Mouse (Mus musculus): ENCODE measurements around the gene Lrch4. TPM values are rescaled to one million over a fixed set of nuclear protein-coding genes. Genes with fewer than 3 reads are reported as not detected.
"Not testable (repeated sequence)": the region's sequence is repeated elsewhere in the genome, so short reads cannot be mapped to it uniquely, and the experiment has no call there.

The Lrch4 gene
- total and polyA plus RNA-seq, 3 experiments = 20.6 to 192 (median 98.9) TPM

GRCm38 (mm10) chr5:137610548-137611244, 18.2 kb upstream of the Lrch4 start:
- no peak for TF ChIP-seq CTCF (IDR thresholded peaks at IDR 0.05; ENCODE audit: low read depth, low read length)
- no peak for TF ChIP-seq POLR2AphosphoS5 (IDR thresholded peaks at IDR 0.05; ENCODE audit: insufficient replicate concordance, low read depth, low read length)
- TF ChIP-seq TAL1 (conservative IDR thresholded peaks at IDR 0.05; ENCODE audit: low read depth, low read length) = no peak
- TF ChIP-seq GATA1 (IDR thresholded peaks at IDR 0.05; ENCODE audit: borderline replicate concordance, low read length) = no peak
- TF ChIP-seq GATA2 (IDR thresholded peaks at IDR 0.05; ENCODE audit: borderline replicate concordance, low read depth, low read length) = no peak
- Histone ChIP-seq H3K4me3 (ENCODE audit: low read depth, low read length) (no peak overlapping the region), H3K4me1 (ENCODE audit: insufficient read depth, low read depth, low read length) (peaks cover 44% of the 10 kb centered on the region), H3K9me3 (replicated peaks) (no peaks in the 10 kb centered on the region), H3K27me3 (ENCODE audit: insufficient read depth, low read length) (peaks cover 39% of the 10 kb centered on the region), H3K36me3 (replicated peaks) (peaks cover 25% of the 10 kb centered on the region)
- DNase-seq (ENCODE audit: low spot score) (no peak), ATAC-seq (ENCODE audit: extremely low read depth, insufficient number of reproducible peaks, low FRiP score, poor library complexity, severe bottlenecking) (no peak)

- peaks cover 40% of the 10 kb centered on the region for H3K4me1 ChIP-seq (ENCODE audit: insufficient read depth, low read depth, low read length)
- DNase-seq (ENCODE audit: low spot score) (no peak), ATAC-seq (ENCODE audit: extremely low read depth, insufficient number of reproducible peaks, low FRiP score, poor library complexity, severe bottlenecking) (no peak)
- peaks cover 20% of the 10 kb centered on the region for H3K36me3 ChIP-seq (replicated peaks)
- TF ChIP-seq POLR2AphosphoS5 (IDR thresholded peaks at IDR 0.05; ENCODE audit: insufficient replicate concordance, low read depth, low read length) (no peak), CTCF (IDR thresholded peaks at IDR 0.05; ENCODE audit: low read depth, low read length) (no peak), GATA2 (IDR thresholded peaks at IDR 0.05; ENCODE audit: borderline replicate concordance, low read depth, low read length) (no peak), GATA1 (IDR thresholded peaks at IDR 0.05; ENCODE audit: borderline replicate concordance, low read length) (no peak)
- no peaks in the 10 kb centered on the region for H3K9me3 ChIP-seq (replicated peaks)
- H3K4me3 ChIP-seq (ENCODE audit: low read depth, low read length) = no peak overlapping the region
- H3K27me3 ChIP-seq (ENCODE audit: insufficient read depth, low read length) = peaks cover 41% of the 10 kb centered on the region
Observed at GRCm38 (mm10) chr5:137611245-137611602, 17.7 kb upstream of the Lrch4 start.

- ATAC-seq (ENCODE audit: extremely low read depth, insufficient number of reproducible peaks, low FRiP score, poor library complexity, severe bottlenecking) (no peak), DNase-seq (ENCODE audit: low spot score) (no peak)
- no peaks in the 10 kb centered on the region for H3K9me3 ChIP-seq (replicated peaks)
- no peak overlapping the region for H3K4me3 ChIP-seq (ENCODE audit: low read depth, low read length)
- peaks cover 52% of the 10 kb centered on the region for H3K27me3 ChIP-seq (ENCODE audit: insufficient read depth, low read length)
- H3K4me1 ChIP-seq (ENCODE audit: insufficient read depth, low read depth, low read length) = peaks cover 41% of the 10 kb centered on the region
- peaks cover 5% of the 10 kb centered on the region for H3K36me3 ChIP-seq (replicated peaks)
- no peak for TF ChIP-seq TAL1 (conservative IDR thresholded peaks at IDR 0.05; ENCODE audit: low read depth, low read length)
- no peak for TF ChIP-seq CTCF (IDR thresholded peaks at IDR 0.05; ENCODE audit: low read depth, low read length)
- no peak for TF ChIP-seq GATA2 (IDR thresholded peaks at IDR 0.05; ENCODE audit: borderline replicate concordance, low read depth, low read length)
- no peak for TF ChIP-seq POLR2AphosphoS5 (IDR thresholded peaks at IDR 0.05; ENCODE audit: insufficient replicate concordance, low read depth, low read length)
- TF ChIP-seq GATA1 (IDR thresholded peaks at IDR 0.05; ENCODE audit: borderline replicate concordance, low read length) = no peak
Observed at GRCm38 (mm10) chr5:137613076-137613475, 15.8 kb upstream of the Lrch4 start.

GRCm38 (mm10) chr5:137613550-137613949, 15.4 kb upstream of the Lrch4 start, which contains the start of gene Pcolce:
Gene Pcolce, minus strand, starts transcription at chr5:137613784.
- Histone ChIP-seq H3K9me3 (replicated peaks) (no peaks in the 10 kb centered on the region), H3K4me1 (ENCODE audit: insufficient read depth, low read depth, low read length) (peaks cover 46% of the 10 kb centered on the region), H3K4me3 (ENCODE audit: low read depth, low read length) (no peak within 1 kb of the TSS; the same call in 1 of the 2 replicates), H3K36me3 (replicated peaks) (peaks cover 5% of the 10 kb centered on the region), H3K27me3 (ENCODE audit: insufficient read depth, low read length) (peaks cover 57% of the 10 kb centered on the region)
- DNase-seq (ENCODE audit: low spot score) (no peak), ATAC-seq (ENCODE audit: extremely low read depth, insufficient number of reproducible peaks, low FRiP score, poor library complexity, severe bottlenecking) (no peak; the same call in 1 of the 2 replicates)
- no peak for TF ChIP-seq GATA1 (IDR thresholded peaks at IDR 0.05; ENCODE audit: borderline replicate concordance, low read length)
- TF ChIP-seq TAL1 (conservative IDR thresholded peaks at IDR 0.05; ENCODE audit: low read depth, low read length) = no peak
- no peak for TF ChIP-seq GATA2 (IDR thresholded peaks at IDR 0.05; ENCODE audit: borderline replicate concordance, low read depth, low read length)
- no peak for TF ChIP-seq CTCF (IDR thresholded peaks at IDR 0.05; ENCODE audit: low read depth, low read length)
- TF ChIP-seq POLR2AphosphoS5 (IDR thresholded peaks at IDR 0.05; ENCODE audit: insufficient replicate concordance, low read depth, low read length) = no peak

- Histone ChIP-seq H3K27me3 (ENCODE audit: insufficient read depth, low read length) (peaks cover 64% of the 10 kb centered on the region), H3K4me1 (ENCODE audit: insufficient read depth, low read depth, low read length) (peaks cover 46% of the 10 kb centered on the region)
- not testable (repeated sequence) for H3K4me3 ChIP-seq (ENCODE audit: low read depth, low read length); H3K9me3 ChIP-seq (replicated peaks); DNase-seq (ENCODE audit: low spot score); H3K36me3 ChIP-seq (replicated peaks); ATAC-seq (ENCODE audit: extremely low read depth, insufficient number of reproducible peaks, low FRiP score, poor library complexity, severe bottlenecking)
Observed at GRCm38 (mm10) chr5:137614921-137615320, 14.0 kb upstream of the Lrch4 start.

- TF ChIP-seq GATA2 (IDR thresholded peaks at IDR 0.05; ENCODE audit: borderline replicate concordance, low read depth, low read length) (no peak), GATA1 (IDR thresholded peaks at IDR 0.05; ENCODE audit: borderline replicate concordance, low read length) (no peak), TAL1 (conservative IDR thresholded peaks at IDR 0.05; ENCODE audit: low read depth, low read length) (no peak), POLR2AphosphoS5 (IDR thresholded peaks at IDR 0.05; ENCODE audit: insufficient replicate concordance, low read depth, low read length) (no peak), CTCF (IDR thresholded peaks at IDR 0.05; ENCODE audit: low read depth, low read length) (no peak)
- Histone ChIP-seq H3K4me3 (ENCODE audit: low read depth, low read length) (no peak overlapping the region), H3K27me3 (ENCODE audit: insufficient read depth, low read length) (peaks cover 64% of the 10 kb centered on the region), H3K9me3 (replicated peaks) (no peaks in the 10 kb centered on the region), H3K36me3 (replicated peaks) (no peaks in the 10 kb centered on the region), H3K4me1 (ENCODE audit: insufficient read depth, low read depth, low read length) (peaks cover 42% of the 10 kb centered on the region)
- no peak for ATAC-seq (ENCODE audit: extremely low read depth, insufficient number of reproducible peaks, low FRiP score, poor library complexity, severe bottlenecking)
- no peak for DNase-seq (ENCODE audit: low spot score)
Observed at GRCm38 (mm10) chr5:137615347-137615746, 13.6 kb upstream of the Lrch4 start.
